Mouse (Mus musculus) left cerebral cortex, adult 8-10 months (tissue): ENCODE measurements around the gene Dlk1. TPM values are rescaled to one million over a fixed set of nuclear protein-coding genes. Genes with fewer than 3 reads are reported as not detected.
"Not testable (repeated sequence)": the region's sequence is repeated elsewhere in the genome, so short reads cannot be mapped to it uniquely, and the experiment has no call there.

Source experiments
- DNase-seq, 2 experiments: peaks; one replicate each; pipeline ENCODE4 v3.0.0; 2022; ENCODE audit warnings: low spot score in 2 of 2
- total RNA-seq, 4 experiments: library from RNA; stranded (reverse); gene quantifications; 2 replicates each; pipeline ENCODE4 v1.2.4; 2022

Dlk1 gene
- total RNA-seq, 4 experiments from 2014 or later: 12.6 to 16.4 (median 13.7) TPM

GRCm38 (mm10) chr12:109473575-109473976, 21.0 kb downstream of the Dlk1 start:
- peak in 1 of 2 experiments; percentile 20 for DNase-seq

- DNase-seq: no peak
These were observed 21.6 kb downstream of the Dlk1 start for GRCm38 (mm10) chr12:109474187-109474606.

GRCm38 (mm10) chr12:109475501-109475900, 22.9 kb downstream of the Dlk1 start:
- no peak for DNase-seq

- not testable (repeated sequence) for DNase-seq
These were observed 33.9 kb downstream of the Dlk1 start for GRCm38 (mm10) chr12:109486525-109486924.

GRCm38 (mm10) chr12:109491701-109492100, 39.1 kb downstream of the Dlk1 start:
- peak in 1 of 2 experiments; percentile 49 for DNase-seq

GRCm38 (mm10) chr12:109493381-109493780, 40.8 kb downstream of the Dlk1 start:
- DNase-seq: no peak

- DNase-seq: no peak
These were observed 42.5 kb downstream of the Dlk1 start for GRCm38 (mm10) chr12:109495016-109495644.

GRCm38 (mm10) chr12:109496397-109496796, 43.8 kb downstream of the Dlk1 start:
- DNase-seq: no peak

- no peak for DNase-seq
These were observed 48.4 kb downstream of the Dlk1 start for GRCm38 (mm10) chr12:109500992-109501391.

- DNase-seq: no peak
These were observed 49.9 kb downstream of the Dlk1 start for GRCm38 (mm10) chr12:109502360-109503040.

- DNase-seq: no peak
These were observed 55.1 kb downstream of the Dlk1 start for GRCm38 (mm10) chr12:109507693-109508092.

- DNase-seq: no peak
These were observed 56.2 kb downstream of the Dlk1 start for GRCm38 (mm10) chr12:109508495-109509454.

- no peak for DNase-seq
These were observed 57.0 kb downstream of the Dlk1 start for GRCm38 (mm10) chr12:109509531-109510137.

GRCm38 (mm10) chr12:109510247-109510646, 57.6 kb downstream of the Dlk1 start:
- DNase-seq: no peak

GRCm38 (mm10) chr12:109511456-109511855, 58.8 kb downstream of the Dlk1 start:
- DNase-seq: no peak

- no peak for DNase-seq
These were observed 59.7 kb downstream of the Dlk1 start for GRCm38 (mm10) chr12:109512151-109512907.
